Mouse (Mus musculus) cerebellum, adult 2 months (tissue): ENCODE measurements around the gene Gng12. TPM values are rescaled to one million over a fixed set of nuclear protein-coding genes. Genes with fewer than 3 reads are reported as not detected.

Source experiments
- DNase-seq, 2 experiments: peaks; one replicate each; pipeline ENCODE4 v3.0.0; 2021
- H3K27ac ChIP-seq: fragments of 200-500 bp; 2 replicates; pipeline ENCODE4 v1.5.1; 2012; ENCODE audit warnings: low read length, control low read depth, inconsistent platforms; ENCODE audit not compliant: insufficient read depth
- H3K27me3 ChIP-seq: fragments of 200-500 bp; 2 replicates; pipeline ENCODE4 v1.6.1; 2012; ENCODE audit warnings: inconsistent platforms, mild to moderate bottlenecking, low read length, moderate library complexity; ENCODE audit not compliant: control insufficient read depth, insufficient read depth
- H3K4me1 ChIP-seq: fragments of 200-500 bp; 2 replicates; pipeline ENCODE4 v1.6.1; 2011; ENCODE audit warnings: low read length; ENCODE audit not compliant: control insufficient read depth, insufficient read depth
- H3K4me3 ChIP-seq: fragments of 200-500 bp; replicated peaks from 2 replicates; pipeline ENCODE3; 2011; ENCODE audit warnings: mild to moderate bottlenecking, low read depth, low read length, control low read depth; ENCODE audit not compliant: insufficient read depth
- CTCF ChIP-seq: fragments of 200-500 bp; IDR thresholded peaks from 2 replicates; pipeline ENCODE4 v1.5.1; 2011; ENCODE audit warnings: low read depth, mild to moderate bottlenecking, control low read depth, low read length, moderate library complexity, borderline replicate concordance; ENCODE audit not compliant: insufficient read depth
- POLR2A ChIP-seq: fragments of 200-500 bp; IDR thresholded peaks from 2 replicates; pipeline ENCODE4 v1.6.1; 2011; ENCODE audit warnings: low read length, control low read depth, borderline replicate concordance; ENCODE audit not compliant: insufficient read depth
- whole genome bisulfite sequencing: fragments of 180-500 bp; shearing (Covaris S2); methylation state at CpG from one replicate; pipeline ENCODE4 v1.1.7; 2018; 5-methylcytosine and 5-hydroxymethylcytosine counted together
- polyA plus RNA-seq: library from polyadenylated mRNA; depleted of rRNA; stranded (reverse); fragments of >200 nt; gene quantifications from 2 replicates; pipeline ENCODE4 v1.2.3, GENCODE M21; 2012; rRNA removed

Gng12 gene
- polyA plus RNA-seq, 1 experiment = 38.1 TPM

DNA sequence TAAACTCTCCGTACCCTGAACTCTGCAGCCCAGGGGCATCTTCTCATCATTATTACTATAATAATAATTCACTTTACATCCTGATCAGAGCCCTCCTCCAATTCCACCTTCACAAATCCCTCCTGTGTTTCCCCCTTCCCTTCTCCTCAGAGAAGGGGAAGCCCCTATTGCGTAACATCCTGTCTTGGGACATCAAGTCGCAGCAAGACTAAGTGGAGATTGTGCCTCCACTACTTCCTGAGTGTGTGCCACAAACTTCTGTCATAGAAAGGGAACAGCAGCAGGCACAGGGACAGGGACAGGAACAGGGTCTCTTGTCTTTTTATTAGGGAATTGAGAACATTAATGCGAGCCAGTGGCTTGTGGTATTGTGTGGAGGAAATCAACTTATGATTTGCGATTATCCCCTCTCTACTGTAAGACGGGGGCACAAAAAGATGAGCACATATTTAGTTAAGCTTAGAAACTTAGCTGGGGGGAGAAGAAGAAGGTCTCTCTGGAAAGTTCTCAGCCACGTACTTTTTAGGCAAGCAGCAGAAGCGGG is 173.1 kb downstream of the Gng12 start:
- Histone ChIP-seq H3K4me3 (no peak overlapping the region), H3K4me1 (no peaks in the 10 kb centered on the region; the same call in 1 of the 2 replicates)
- 86% methylated on average over 8 of the region's 8 CpGs for WGBS

GRCm38 (mm10) chr6:67069800-67070315 is 173.7 kb downstream of the Gng12 start:
- DNase-seq = no peak
- no peak overlapping the region for H3K4me3 ChIP-seq
- WGBS = 30% methylated on average over 9 of the region's 9 CpGs
- H3K27ac ChIP-seq = no peak overlapping the region
- H3K27me3 ChIP-seq = no peaks in the 10 kb centered on the region
- no peaks in the 10 kb centered on the region; the same call in 1 of the 2 replicates for H3K4me1 ChIP-seq
- TF ChIP-seq POLR2A (no peak), CTCF (no peak)

More for the DNA sequence above, 173.1 kb downstream of the Gng12 start:
- DNase-seq = no peak
- no peaks in the 10 kb centered on the region for H3K27me3 ChIP-seq
- H3K27ac ChIP-seq = no peak overlapping the region
- TF ChIP-seq POLR2A = no peak
- no peak for TF ChIP-seq CTCF

Other genes starting within 250 kb of the Gng12 start
- gene Vmn1r35, start 210.5 kb upstream of the Gng12 start, polyA plus RNA-seq = not detected in 2 replicates
- gene Vmn1r36, start 177.2 kb upstream of the Gng12 start, polyA plus RNA-seq = not detected in 2 replicates
- not detected in 2 replicates for gene Vmn1r37, start 167.0 kb upstream of the Gng12 start, polyA plus RNA-seq
- gene Vmn1r38, start 113.8 kb upstream of the Gng12 start, polyA plus RNA-seq = not detected in 2 replicates
- not detected in 2 replicates for gene Vmn1r39, start 85.8 kb upstream of the Gng12 start, polyA plus RNA-seq
- 30.4 TPM in 2 replicates for gene Gadd45a, start 141.1 kb downstream of the Gng12 start, polyA plus RNA-seq